Mouse (Mus musculus): ENCODE data around the gene 1700023F06Rik. TPM values are rescaled to one million over a fixed set of nuclear protein-coding genes. Genes with fewer than 3 reads are reported as not detected.

The 1700023F06Rik gene
- polyA plus RNA-seq (2015; fragmentation: Nextera tagmentation; extraction: Ambion mirVana): not detected in 2 replicates

DNA sequence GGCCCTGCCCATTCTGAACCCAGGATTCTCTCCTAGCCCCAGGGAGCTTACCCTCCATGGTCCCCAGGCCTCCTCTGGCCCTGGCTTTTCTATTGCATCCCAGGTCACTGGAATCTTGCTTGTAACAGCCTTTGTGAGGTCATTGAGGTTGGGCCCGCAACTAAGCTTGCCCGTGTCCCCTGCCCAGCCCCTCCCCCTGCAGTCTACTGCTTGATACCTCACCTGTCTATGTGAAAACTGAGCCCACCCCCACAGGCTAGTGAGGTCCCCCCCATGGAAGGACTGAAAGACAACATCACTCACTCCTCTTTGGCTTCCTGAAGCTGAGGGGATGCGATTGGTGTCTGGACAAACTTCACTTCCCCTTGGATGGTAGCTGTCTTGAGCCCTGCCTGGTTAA lies at the start of gene 1700023F06Rik:
TSS of gene 1700023F06Rik (minus strand) at position 101 of the 400 bp plus-strand sequence.
- WGBS (ENCODE audit: insufficient replicate concordance): 76% methylated on average over 3 of the region's 3 CpGs
- H3K9ac ChIP-seq: no peak within 1 kb of the TSS
- no peaks in the 10 kb centered on the region for H3K36me3 ChIP-seq
- H3K4me3 ChIP-seq (replicated peaks): no peak within 1 kb of the TSS
- no peaks in the 10 kb centered on the region for H3K4me1 ChIP-seq (replicated peaks)
- no peak within 1 kb of the TSS for H3K4me2 ChIP-seq
- H3K27me3 ChIP-seq: no peaks in the 10 kb centered on the region
- H3K27ac ChIP-seq: no peak within 1 kb of the TSS
- DNase-seq (no peak), ATAC-seq (ENCODE audit: low read depth) (no peak)
- H3K9me3 ChIP-seq (replicated peaks): no peaks in the 10 kb centered on the region

DNA sequence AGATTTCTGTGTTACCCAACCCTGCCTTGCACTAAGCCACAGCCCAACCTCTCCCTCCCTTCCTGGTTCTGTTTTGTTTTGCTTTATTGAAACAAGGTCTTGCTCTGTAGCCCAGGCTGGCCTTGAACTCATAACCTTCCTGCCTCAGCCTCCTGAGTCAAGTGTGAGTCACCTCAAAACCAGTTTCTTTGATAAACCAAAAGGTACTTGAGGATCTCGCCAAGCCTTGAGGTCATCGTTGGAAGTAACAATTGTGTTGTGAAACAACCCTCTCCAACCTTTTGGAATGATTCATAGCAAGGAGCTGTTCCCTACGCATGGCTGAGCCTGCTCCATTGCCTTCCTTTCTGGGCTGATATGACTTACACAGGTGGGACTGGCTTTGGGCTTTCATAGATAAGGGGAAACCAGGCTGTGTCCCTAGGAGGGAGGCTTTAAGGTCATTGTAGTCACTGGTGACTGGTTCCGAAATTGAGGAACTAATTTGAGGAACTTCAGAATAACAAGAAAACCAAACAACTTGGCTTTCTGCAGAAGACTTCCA lies 49.7 kb upstream of the 1700023F06Rik start:
- H3K4me3 ChIP-seq (replicated peaks): no peak overlapping the region
- H3K4me2 ChIP-seq: no peak overlapping the region
- no peaks in the 10 kb centered on the region for H3K27me3 ChIP-seq
- DNase-seq: no peak
- peaks cover 24% of the 10 kb centered on the region for H3K4me1 ChIP-seq (replicated peaks)
- H3K9me3 ChIP-seq (replicated peaks): no peaks in the 10 kb centered on the region
- no peak overlapping the region for H3K9ac ChIP-seq
- H3K27ac ChIP-seq: no peak overlapping the region
- no peak for ATAC-seq (ENCODE audit: low read depth)
- WGBS (ENCODE audit: insufficient replicate concordance): 27% methylated on average over 4 of the region's 4 CpGs
- H3K36me3 ChIP-seq: no peaks in the 10 kb centered on the region

DNA sequence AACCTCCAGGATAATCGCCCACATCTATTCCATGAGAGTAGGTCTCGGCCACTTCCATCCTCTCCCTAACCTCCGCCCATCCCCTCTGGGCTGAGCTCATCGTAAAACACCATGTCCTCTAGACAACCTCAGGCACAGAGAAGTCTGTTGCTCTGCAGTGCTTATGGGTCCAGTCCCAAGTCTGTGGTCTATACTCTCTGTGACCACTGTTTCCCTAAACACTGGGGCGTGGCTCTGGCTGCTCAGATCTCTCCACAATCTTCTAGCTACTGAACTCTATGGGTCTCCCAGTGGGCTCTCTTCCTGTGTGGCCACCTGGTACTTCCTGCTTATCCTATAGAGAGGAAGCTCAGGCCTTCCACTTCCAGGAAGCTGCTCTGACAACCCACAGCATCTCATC lies 45.2 kb upstream of the 1700023F06Rik start:
- Histone ChIP-seq H3K4me1 (replicated peaks) (peaks cover 15% of the 10 kb centered on the region; the same call in 1 of the 2 replicates), H3K27ac (no peak overlapping the region), H3K4me3 (replicated peaks) (no peak overlapping the region), H3K36me3 (no peaks in the 10 kb centered on the region), H3K9me3 (replicated peaks) (no peaks in the 10 kb centered on the region), H3K9ac (no peak overlapping the region), H3K27me3 (no peaks in the 10 kb centered on the region), H3K4me2 (no peak overlapping the region)
- 50% methylated on average over 5 of the region's 5 CpGs for WGBS (ENCODE audit: insufficient replicate concordance)
- ATAC-seq (ENCODE audit: low read depth) (no peak), DNase-seq (no peak)

DNA sequence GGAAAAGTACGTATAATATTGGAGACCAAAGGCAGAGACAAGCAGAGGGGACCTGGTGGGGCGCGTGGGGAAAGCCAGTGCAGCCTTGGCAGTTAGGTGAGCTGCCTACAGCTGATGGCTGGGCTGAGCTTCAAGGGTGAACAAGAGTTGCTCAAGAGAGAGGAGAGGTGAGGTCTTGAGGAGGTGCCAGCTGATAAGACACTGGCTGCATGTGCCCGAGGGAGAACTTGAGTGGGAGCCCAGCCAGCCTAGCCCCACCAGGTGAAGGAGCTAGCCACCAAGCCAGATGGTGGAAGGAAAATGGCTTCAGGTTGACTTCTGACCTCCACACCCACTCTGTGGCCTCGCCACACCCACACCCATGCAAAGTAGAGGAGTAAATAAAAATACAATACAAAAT lies 44.0 kb upstream of the 1700023F06Rik start:
- WGBS (ENCODE audit: insufficient replicate concordance): 62% methylated on average over 5 of the region's 5 CpGs
- Histone ChIP-seq H3K27ac (no peak overlapping the region), H3K9ac (no peak overlapping the region), H3K36me3 (no peaks in the 10 kb centered on the region), H3K27me3 (no peaks in the 10 kb centered on the region), H3K4me1 (replicated peaks) (peaks cover 15% of the 10 kb centered on the region; the same call in 1 of the 2 replicates), H3K4me3 (replicated peaks) (no peak overlapping the region), H3K4me2 (no peak overlapping the region), H3K9me3 (replicated peaks) (no peaks in the 10 kb centered on the region)
- DNase-seq (no peak), ATAC-seq (ENCODE audit: low read depth) (no peak)

GRCm38 (mm10) chr11:103250324-103250723 lies 42.0 kb upstream of the 1700023F06Rik start:
- Histone ChIP-seq H3K9ac (no peak overlapping the region), H3K4me2 (no peak overlapping the region), H3K4me1 (replicated peaks) (peaks cover 29% of the 10 kb centered on the region), H3K4me3 (replicated peaks) (no peak overlapping the region), H3K9me3 (replicated peaks) (no peaks in the 10 kb centered on the region), H3K36me3 (no peaks in the 10 kb centered on the region), H3K27me3 (no peaks in the 10 kb centered on the region), H3K27ac (no peak overlapping the region)
- DNase-seq: no peak
- ATAC-seq (ENCODE audit: low read depth): no peak
- 72% methylated on average over 3 of the region's 3 CpGs for WGBS (ENCODE audit: insufficient replicate concordance)

- WGBS (ENCODE audit: insufficient replicate concordance): 23% methylated on average over 6 of the region's 6 CpGs
- Histone ChIP-seq H3K36me3 (no peaks in the 10 kb centered on the region), H3K27me3 (no peaks in the 10 kb centered on the region), H3K4me2 (no peak overlapping the region), H3K4me1 (replicated peaks) (peaks cover 29% of the 10 kb centered on the region), H3K9ac (no peak overlapping the region), H3K9me3 (replicated peaks) (no peaks in the 10 kb centered on the region), H3K4me3 (replicated peaks) (no peak overlapping the region), H3K27ac (0 out of 2 replicates have a peak overlapping the region, but pooled peaks have one; percentile 15)
- ATAC-seq (ENCODE audit: low read depth): no peak
- DNase-seq: no peak
These were observed 41.2 kb upstream of the 1700023F06Rik start for GRCm38 (mm10) chr11:103249509-103249908.

DNA sequence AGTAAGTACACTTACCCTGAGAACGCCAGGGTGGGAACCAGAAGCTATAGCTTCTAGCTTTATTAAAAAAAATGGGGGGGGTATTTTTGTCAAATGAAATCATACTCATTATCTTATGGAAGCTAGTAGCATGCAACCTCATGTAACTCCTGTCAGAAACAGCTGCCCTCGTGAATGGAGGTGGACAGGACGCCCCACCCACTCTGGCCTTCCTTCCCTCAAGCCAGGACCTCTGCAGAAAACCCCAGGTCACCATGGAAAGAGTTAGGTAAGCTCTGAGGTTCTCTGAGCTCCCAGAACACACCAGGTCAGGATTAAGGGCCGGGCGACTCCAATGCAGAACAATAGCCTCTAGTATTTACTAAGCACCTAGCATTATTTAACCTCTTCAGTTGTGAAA lies 40.5 kb upstream of the 1700023F06Rik start:
- Histone ChIP-seq H3K27me3 (no peaks in the 10 kb centered on the region), H3K27ac (no peak overlapping the region), H3K4me2 (no peak overlapping the region), H3K4me3 (replicated peaks) (no peak overlapping the region), H3K4me1 (replicated peaks) (peaks cover 29% of the 10 kb centered on the region), H3K9me3 (replicated peaks) (no peaks in the 10 kb centered on the region), H3K36me3 (no peaks in the 10 kb centered on the region), H3K9ac (no peak overlapping the region)
- WGBS (ENCODE audit: insufficient replicate concordance): 50% methylated on average over 5 of the region's 5 CpGs
- ATAC-seq (ENCODE audit: low read depth) (no peak), DNase-seq (no peak)

GRCm38 (mm10) chr11:103247504-103248177 lies 39.3 kb upstream of the 1700023F06Rik start:
- H3K9ac ChIP-seq: no peak overlapping the region
- H3K4me3 ChIP-seq (replicated peaks): no peak overlapping the region
- H3K36me3 ChIP-seq: no peaks in the 10 kb centered on the region
- H3K27ac ChIP-seq: no peak overlapping the region
- DNase-seq (no peak), ATAC-seq (ENCODE audit: low read depth) (no peak)
- peaks cover 24% of the 10 kb centered on the region for H3K4me1 ChIP-seq (replicated peaks)
- no peaks in the 10 kb centered on the region for H3K27me3 ChIP-seq
- no peaks in the 10 kb centered on the region for H3K9me3 ChIP-seq (replicated peaks)
- no peak overlapping the region for H3K4me2 ChIP-seq
- 78% methylated on average over 11 of the region's 11 CpGs for WGBS (ENCODE audit: insufficient replicate concordance)

- Histone ChIP-seq H3K4me2 (no peak overlapping the region), H3K9me3 (replicated peaks) (no peaks in the 10 kb centered on the region), H3K27ac (peak overlapping the region; percentile 45; the same call in 1 of the 2 replicates), H3K27me3 (no peaks in the 10 kb centered on the region), H3K4me1 (replicated peaks) (peaks cover 19% of the 10 kb centered on the region), H3K4me3 (replicated peaks) (no peak overlapping the region), H3K36me3 (no peaks in the 10 kb centered on the region), H3K9ac (no peak overlapping the region)
- WGBS (ENCODE audit: insufficient replicate concordance): 43% methylated on average over 4 of the region's 4 CpGs
- DNase-seq: no peak
- no peak for ATAC-seq (ENCODE audit: low read depth)
These were observed 38.5 kb upstream of the 1700023F06Rik start for GRCm38 (mm10) chr11:103246731-103247290.

DNA sequence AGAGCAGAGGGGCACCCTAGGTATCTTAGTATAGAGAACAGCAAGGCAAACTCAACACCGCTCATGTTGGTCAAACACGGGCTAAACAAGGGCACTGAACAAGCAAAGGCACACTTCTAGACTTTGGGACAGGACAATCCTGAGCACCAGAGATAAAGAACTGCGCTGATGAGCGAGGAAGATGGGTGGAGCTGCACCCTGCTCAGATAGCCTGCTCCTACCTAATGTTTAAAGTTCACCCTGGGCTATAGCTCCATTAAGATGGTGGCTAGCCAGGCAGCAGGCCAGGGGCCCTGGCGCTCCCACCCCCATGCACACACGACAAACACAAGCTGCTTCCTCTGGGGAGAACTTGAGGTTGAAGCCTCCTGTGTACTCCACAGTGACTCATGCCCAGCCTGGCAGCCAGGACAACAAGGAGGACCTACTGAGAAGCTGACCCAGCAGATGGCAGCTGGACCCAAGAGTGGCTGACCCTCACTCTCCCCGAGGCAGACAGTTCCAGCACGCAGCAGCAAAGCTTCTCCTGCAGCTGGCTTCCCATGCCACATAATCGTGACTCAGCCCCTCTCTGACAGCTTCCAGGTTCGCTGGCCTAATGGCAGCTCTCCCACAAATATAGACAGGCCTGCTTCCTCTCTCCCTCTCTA lies 37.8 kb upstream of the 1700023F06Rik start:
- 22% methylated on average over 10 of the region's 10 CpGs for WGBS (ENCODE audit: insufficient replicate concordance)
- Histone ChIP-seq H3K9ac (no peak overlapping the region), H3K27ac (peak overlapping the region; percentile 10; the same call in 1 of the 2 replicates), H3K4me1 (replicated peaks) (peaks cover 19% of the 10 kb centered on the region), H3K27me3 (no peaks in the 10 kb centered on the region), H3K9me3 (replicated peaks) (no peaks in the 10 kb centered on the region), H3K4me2 (no peak overlapping the region), H3K36me3 (no peaks in the 10 kb centered on the region), H3K4me3 (replicated peaks) (no peak overlapping the region)
- ATAC-seq (ENCODE audit: low read depth) (peak; percentile 55), DNase-seq (no peak)

DNA sequence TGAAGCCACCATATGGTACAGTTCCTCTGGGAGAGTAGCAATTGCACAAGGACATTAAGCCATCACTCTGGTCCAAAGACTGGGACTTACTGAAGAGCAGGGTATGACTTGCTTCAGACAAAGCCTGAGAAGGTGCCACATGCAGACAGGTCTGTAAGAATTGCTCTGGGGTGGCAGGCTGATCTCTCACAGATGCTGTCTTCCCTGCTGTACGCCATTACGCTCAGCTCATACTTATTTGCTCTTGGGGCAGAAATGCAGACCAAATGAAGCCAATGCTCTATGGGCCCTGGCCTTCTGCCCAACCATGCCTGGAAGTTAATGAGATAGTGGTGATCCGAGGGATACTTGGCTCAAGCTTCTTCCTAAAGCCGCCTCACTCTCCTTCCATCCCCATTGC lies 36.5 kb upstream of the 1700023F06Rik start:
- H3K27me3 ChIP-seq: no peaks in the 10 kb centered on the region
- H3K4me1 ChIP-seq (replicated peaks): peaks cover 25% of the 10 kb centered on the region
- H3K27ac ChIP-seq: no peak overlapping the region
- WGBS (ENCODE audit: insufficient replicate concordance): 83% methylated on average over 4 of the region's 4 CpGs
- ATAC-seq (ENCODE audit: low read depth): no peak
- peaks cover 7% of the 10 kb centered on the region; the same call in 1 of the 2 replicates for H3K36me3 ChIP-seq
- H3K4me3 ChIP-seq (replicated peaks): no peak overlapping the region
- no peak overlapping the region for H3K4me2 ChIP-seq
- H3K9me3 ChIP-seq (replicated peaks): no peaks in the 10 kb centered on the region
- no peak overlapping the region for H3K9ac ChIP-seq
- no peak for DNase-seq
